Mouse (Mus musculus): ENCODE data around the gene Gm45711. TPM values are rescaled to one million over a fixed set of nuclear protein-coding genes. Genes with fewer than 3 reads are reported as not detected.
"Not testable (repeated sequence)": the region's sequence is repeated elsewhere in the genome, so short reads cannot be mapped to it uniquely, and the experiment has no call there.

Gm45711 gene
- total RNA-seq (2021): not detected
- polyA plus RNA-seq (2012; rRNA removed): not detected in 2 replicates
- long read RNA-seq: 0 reads

GRCm38 (mm10) chr8:104309441-104310155 is at the start of gene Gm45711, which contains the start of gene Cmtm1:
Gene Gm45711, minus strand, starts transcription at chr8:104310081.
Gene Cmtm1, minus strand, starts transcription at chr8:104310145.
- H3K36me3 ChIP-seq (ENCODE audit: control insufficient read depth, insufficient read depth, low read length); H3K4me3 ChIP-seq; H3K79me2 ChIP-seq (replicated peaks; ENCODE audit: control insufficient read depth, insufficient read depth, low read length); H3K27ac ChIP-seq; H3K27me3 ChIP-seq (ENCODE audit: control insufficient read depth, insufficient read depth, low read length); H3K4me1 ChIP-seq (ENCODE audit: control insufficient read depth, insufficient read depth, low read length); intact Hi-C loops (cut with DNase I); H3K9ac ChIP-seq (ENCODE audit: low read depth, low read length): not testable (repeated sequence)
- peak; percentile 41 to 53 for DNase-seq
- 57% methylated on average over 36 of the region's 36 CpGs for WGBS

DNA sequence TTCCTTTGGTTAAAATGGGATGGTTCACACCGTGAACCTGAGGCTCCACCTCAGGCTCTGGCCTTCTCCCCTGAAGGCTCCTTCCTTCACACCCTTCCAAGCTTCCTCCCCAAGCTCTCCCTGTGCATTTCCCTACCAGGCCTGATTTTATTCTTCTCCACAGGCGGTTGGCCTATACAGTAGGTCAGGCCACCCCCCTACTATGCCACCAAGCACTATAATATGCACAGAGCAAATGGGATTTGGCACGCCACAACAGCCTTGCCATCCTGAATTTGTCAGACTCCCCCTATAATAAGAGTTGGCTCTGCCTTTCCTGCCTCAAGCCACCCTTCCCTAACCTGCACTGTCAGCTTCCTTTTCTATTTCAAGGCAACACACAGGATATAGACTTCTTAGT is 48.8 kb upstream of the Gm45711 start:
- TF ChIP-seq EP300 (IDR thresholded peaks at IDR 0.05; ENCODE audit: insufficient read depth, low read depth, low read length) (no peak), CTCF (IDR thresholded peaks at IDR 0.05) (no peak), POLR2A (IDR thresholded peaks at IDR 0.05; ENCODE audit: insufficient read depth, low read depth, low read length) (no peak)
- 77% methylated on average over 3 of the region's 3 CpGs for WGBS
- Histone ChIP-seq H3K79me2 (replicated peaks; ENCODE audit: control insufficient read depth, insufficient read depth, low read length) (no peaks in the 10 kb centered on the region; the same call in 1 of the 2 replicates), H3K9ac (ENCODE audit: low read depth, low read length) (no peak overlapping the region), H3K27me3 (ENCODE audit: control insufficient read depth, insufficient read depth, low read length) (no peaks in the 10 kb centered on the region), H3K27ac (no peak overlapping the region), H3K4me1 (ENCODE audit: control insufficient read depth, insufficient read depth, low read length) (peaks cover 3% of the 10 kb centered on the region; the same call in 1 of the 2 replicates), H3K4me3 (no peak overlapping the region), H3K36me3 (ENCODE audit: control insufficient read depth, insufficient read depth, low read length) (no peaks in the 10 kb centered on the region)
- intact Hi-C loops (cut with DNase I): no loop called here
- no peak for DNase-seq

DNA sequence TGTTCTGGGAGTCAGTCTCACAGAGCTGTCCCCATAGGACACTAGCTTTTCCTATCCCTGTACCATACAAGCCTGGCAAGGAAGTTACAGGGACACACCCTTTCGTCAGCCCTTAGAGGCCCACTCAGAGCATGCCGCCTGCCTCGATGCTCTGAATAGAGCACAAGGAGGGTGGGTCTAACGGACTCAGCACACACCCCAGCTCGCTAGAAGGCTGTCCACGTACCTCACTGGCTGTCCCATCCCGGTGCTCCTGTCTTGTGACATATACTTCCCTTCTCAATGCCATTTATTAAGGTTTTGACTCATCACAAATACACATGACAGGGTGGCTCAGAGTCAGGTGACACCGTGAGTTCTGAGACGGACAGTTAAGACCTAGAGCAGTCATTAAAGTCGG is 44.6 kb upstream of the Gm45711 start:
- WGBS: 75% methylated on average over 10 of the region's 10 CpGs
- intact Hi-C loops (cut with DNase I): no loop called here
- Histone ChIP-seq H3K36me3 (ENCODE audit: control insufficient read depth, insufficient read depth, low read length) (no peaks in the 10 kb centered on the region), H3K27ac (no peak overlapping the region), H3K4me1 (ENCODE audit: control insufficient read depth, insufficient read depth, low read length) (no peaks in the 10 kb centered on the region), H3K79me2 (replicated peaks; ENCODE audit: control insufficient read depth, insufficient read depth, low read length) (no peaks in the 10 kb centered on the region; the same call in 1 of the 2 replicates), H3K4me3 (no peak overlapping the region), H3K27me3 (ENCODE audit: control insufficient read depth, insufficient read depth, low read length) (no peaks in the 10 kb centered on the region), H3K9ac (ENCODE audit: low read depth, low read length) (no peak overlapping the region)
- no peak for DNase-seq
- TF ChIP-seq CTCF (IDR thresholded peaks at IDR 0.05): no peak
- no peak for TF ChIP-seq POLR2A (IDR thresholded peaks at IDR 0.05; ENCODE audit: insufficient read depth, low read depth, low read length)
- TF ChIP-seq EP300 (IDR thresholded peaks at IDR 0.05; ENCODE audit: insufficient read depth, low read depth, low read length): no peak

GRCm38 (mm10) chr8:104353186-104353585 is 43.3 kb upstream of the Gm45711 start:
- no peaks in the 10 kb centered on the region for H3K79me2 ChIP-seq (replicated peaks; ENCODE audit: control insufficient read depth, insufficient read depth, low read length)
- intact Hi-C loops (cut with DNase I): no loop called here
- no peaks in the 10 kb centered on the region for H3K36me3 ChIP-seq (ENCODE audit: control insufficient read depth, insufficient read depth, low read length)
- TF ChIP-seq POLR2A (IDR thresholded peaks at IDR 0.05; ENCODE audit: insufficient read depth, low read depth, low read length) (no peak), CTCF (IDR thresholded peaks at IDR 0.05) (peak; percentile 33)
- H3K9ac ChIP-seq (ENCODE audit: low read depth, low read length): no peak overlapping the region
- H3K27ac ChIP-seq: no peak overlapping the region
- H3K27me3 ChIP-seq (ENCODE audit: control insufficient read depth, insufficient read depth, low read length): no peaks in the 10 kb centered on the region
- no peak for DNase-seq
- 55% methylated on average over 5 of the region's 5 CpGs for WGBS
- no peak overlapping the region for H3K4me3 ChIP-seq
- H3K4me1 ChIP-seq (ENCODE audit: control insufficient read depth, insufficient read depth, low read length): no peaks in the 10 kb centered on the region

DNA sequence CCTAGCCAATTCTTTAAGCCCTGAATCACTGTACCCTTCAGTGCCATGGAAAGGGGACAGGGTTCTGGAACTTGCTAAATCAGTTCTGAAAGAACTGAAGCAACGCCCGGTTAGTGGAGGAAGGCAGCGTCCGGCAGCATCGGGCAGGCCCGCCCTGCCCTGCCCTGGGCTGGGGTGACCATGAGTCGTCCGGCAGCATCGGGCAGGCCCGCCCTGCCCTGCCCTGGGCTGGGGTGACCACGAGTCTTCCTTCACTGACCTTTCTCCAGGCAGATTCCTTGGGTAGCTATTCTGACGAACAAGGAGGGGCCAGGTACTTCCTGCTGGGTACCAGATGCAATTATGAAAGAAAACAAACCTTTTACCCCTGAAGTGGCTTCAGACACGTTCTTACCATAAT is 40.2 kb upstream of the Gm45711 start:
- H3K4me3 ChIP-seq: no peak overlapping the region
- 59% methylated on average over 13 of the region's 13 CpGs for WGBS
- no peaks in the 10 kb centered on the region for H3K36me3 ChIP-seq (ENCODE audit: control insufficient read depth, insufficient read depth, low read length)
- H3K4me1 ChIP-seq (ENCODE audit: control insufficient read depth, insufficient read depth, low read length): no peaks in the 10 kb centered on the region
- H3K79me2 ChIP-seq (replicated peaks; ENCODE audit: control insufficient read depth, insufficient read depth, low read length): no peaks in the 10 kb centered on the region
- intact Hi-C loops (cut with DNase I): no loop called here
- H3K9ac ChIP-seq (ENCODE audit: low read depth, low read length): no peak overlapping the region
- no peak for TF ChIP-seq EP300 (IDR thresholded peaks at IDR 0.05; ENCODE audit: insufficient read depth, low read depth, low read length)
- no peak for TF ChIP-seq CTCF (IDR thresholded peaks at IDR 0.05)
- no peak for TF ChIP-seq POLR2A (IDR thresholded peaks at IDR 0.05; ENCODE audit: insufficient read depth, low read depth, low read length)
- no peaks in the 10 kb centered on the region for H3K27me3 ChIP-seq (ENCODE audit: control insufficient read depth, insufficient read depth, low read length)
- DNase-seq: no peak
- H3K27ac ChIP-seq: no peak overlapping the region

GRCm38 (mm10) chr8:104348971-104349370 is 39.1 kb upstream of the Gm45711 start:
- WGBS: 21% methylated on average over 5 of the region's 5 CpGs
- no peak for TF ChIP-seq EP300 (IDR thresholded peaks at IDR 0.05; ENCODE audit: insufficient read depth, low read depth, low read length)
- no peak for TF ChIP-seq POLR2A (IDR thresholded peaks at IDR 0.05; ENCODE audit: insufficient read depth, low read depth, low read length)
- TF ChIP-seq CTCF (IDR thresholded peaks at IDR 0.05): no peak
- no peak overlapping the region for H3K4me3 ChIP-seq
- DNase-seq: peak in 1 of 2 experiments; percentile 54
- intact Hi-C loops (cut with DNase I): loop anchor here (5.0 kb wide), 1 partner anchor 163 kb away; no protein-coding TSS in a partner anchor
- no peaks in the 10 kb centered on the region for H3K4me1 ChIP-seq (ENCODE audit: control insufficient read depth, insufficient read depth, low read length)
- no peaks in the 10 kb centered on the region for H3K79me2 ChIP-seq (replicated peaks; ENCODE audit: control insufficient read depth, insufficient read depth, low read length)
- no peaks in the 10 kb centered on the region for H3K36me3 ChIP-seq (ENCODE audit: control insufficient read depth, insufficient read depth, low read length)
- H3K9ac ChIP-seq (ENCODE audit: low read depth, low read length): no peak overlapping the region
- no peak overlapping the region for H3K27ac ChIP-seq
- no peaks in the 10 kb centered on the region for H3K27me3 ChIP-seq (ENCODE audit: control insufficient read depth, insufficient read depth, low read length)
